Mouse (Mus musculus): Measurements from ENCODE around the gene Gm10320. TPM values are rescaled to one million over a fixed set of nuclear protein-coding genes. Genes with fewer than 3 reads are reported as not detected.

Gm10320 gene
- polyA plus RNA-seq, 1 experiment from 2014 or later, result 2.2 TPM

DNA sequence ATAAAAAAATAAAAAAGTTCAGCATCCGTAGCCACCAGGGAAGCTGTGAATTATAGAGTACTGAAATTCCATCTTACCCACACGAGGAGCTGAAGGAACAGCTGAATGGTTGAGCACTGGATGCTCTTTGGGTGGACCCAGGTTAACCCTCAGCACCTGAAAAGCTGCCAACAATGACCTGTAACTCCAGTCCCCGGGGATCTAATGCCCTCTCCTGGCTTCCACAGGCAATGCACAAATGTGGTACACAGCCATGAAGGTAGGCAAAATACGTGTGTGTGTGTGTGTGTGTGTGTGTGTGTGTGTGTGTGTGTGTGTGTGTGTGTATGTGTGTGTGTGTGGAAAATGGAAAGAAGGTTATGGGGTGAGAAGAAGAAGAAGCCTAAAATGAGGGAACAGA is 30.3 kb downstream of the Gm10320 start:
- Histone ChIP-seq H3K4me1 (no peaks in the 10 kb centered on the region), H3K9me3 (replicated peaks) (no peaks in the 10 kb centered on the region), H3K36me3 (no peaks in the 10 kb centered on the region), H3K27ac (replicated peaks) (no peak overlapping the region), H3K9ac (no peak overlapping the region), H3K4me2 (replicated peaks) (no peak overlapping the region), H3K4me3 (replicated peaks) (no peak overlapping the region), H3K27me3 (no peaks in the 10 kb centered on the region)
- ATAC-seq (ENCODE audit: insufficient number of reproducible peaks, low FRiP score, low TSS enrichment, low read depth), result no peak
- 70% methylated on average over 4 of the region's 4 CpGs for WGBS

DNA sequence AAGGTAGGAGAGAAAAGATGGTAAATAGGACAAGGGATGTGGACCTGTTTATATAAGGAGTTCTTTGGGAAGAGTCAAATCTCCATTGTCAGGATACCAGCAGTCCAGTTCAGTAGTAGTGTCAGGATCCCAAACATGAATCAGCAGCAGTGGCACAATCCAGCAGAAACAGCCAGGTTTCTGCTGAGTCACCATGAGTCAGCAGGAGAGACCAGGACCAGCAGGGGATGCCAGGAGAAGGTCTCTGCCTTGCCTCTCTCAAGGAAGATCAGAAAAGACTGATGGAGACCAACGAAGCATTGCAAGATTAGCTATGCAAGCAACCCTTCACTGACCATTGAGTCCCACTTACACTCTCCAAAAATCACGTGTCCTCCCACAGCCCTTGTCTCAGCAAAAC is 35.4 kb downstream of the Gm10320 start:
- WGBS, result 74% methylated on average over 2 of the region's 2 CpGs
- Histone ChIP-seq H3K27me3 (no peaks in the 10 kb centered on the region), H3K9me3 (replicated peaks) (0 out of 2 replicates have a peak, but pooled peaks cover 3% of the 10 kb centered on the region), H3K9ac (no peak overlapping the region), H3K4me2 (replicated peaks) (no peak overlapping the region), H3K36me3 (no peaks in the 10 kb centered on the region), H3K4me3 (replicated peaks) (no peak overlapping the region), H3K27ac (replicated peaks) (no peak overlapping the region), H3K4me1 (no peaks in the 10 kb centered on the region)
- no peak for ATAC-seq (ENCODE audit: insufficient number of reproducible peaks, low FRiP score, low TSS enrichment, low read depth)

DNA sequence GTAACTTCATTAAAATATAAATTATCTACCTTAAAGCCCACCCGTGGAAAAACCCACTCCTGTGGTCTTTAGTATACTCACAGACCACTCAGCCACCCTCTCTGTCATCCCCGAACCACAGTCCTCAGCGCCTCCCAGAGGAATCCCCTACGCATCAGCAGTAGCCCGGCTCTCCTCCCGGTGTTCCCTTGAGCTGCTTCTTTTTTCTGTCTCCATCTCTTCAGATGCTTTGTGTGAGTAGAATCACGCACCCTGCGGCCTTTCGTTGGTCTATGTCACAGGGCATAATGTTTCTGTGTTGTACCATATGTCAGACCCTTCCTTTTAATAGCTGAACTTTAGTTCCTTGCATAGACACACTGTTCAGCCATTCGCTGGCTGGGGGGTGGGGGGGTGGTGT is 36.2 kb downstream of the Gm10320 start:
- 86% methylated on average over 10 of the region's 10 CpGs for WGBS
- Histone ChIP-seq H3K9ac (no peak overlapping the region), H3K36me3 (no peaks in the 10 kb centered on the region), H3K27ac (replicated peaks) (no peak overlapping the region), H3K27me3 (no peaks in the 10 kb centered on the region), H3K9me3 (replicated peaks) (0 out of 2 replicates have a peak, but pooled peaks cover 3% of the 10 kb centered on the region), H3K4me1 (no peaks in the 10 kb centered on the region), H3K4me3 (replicated peaks) (no peak overlapping the region), H3K4me2 (replicated peaks) (no peak overlapping the region)
- no peak for ATAC-seq (ENCODE audit: insufficient number of reproducible peaks, low FRiP score, low TSS enrichment, low read depth)

DNA sequence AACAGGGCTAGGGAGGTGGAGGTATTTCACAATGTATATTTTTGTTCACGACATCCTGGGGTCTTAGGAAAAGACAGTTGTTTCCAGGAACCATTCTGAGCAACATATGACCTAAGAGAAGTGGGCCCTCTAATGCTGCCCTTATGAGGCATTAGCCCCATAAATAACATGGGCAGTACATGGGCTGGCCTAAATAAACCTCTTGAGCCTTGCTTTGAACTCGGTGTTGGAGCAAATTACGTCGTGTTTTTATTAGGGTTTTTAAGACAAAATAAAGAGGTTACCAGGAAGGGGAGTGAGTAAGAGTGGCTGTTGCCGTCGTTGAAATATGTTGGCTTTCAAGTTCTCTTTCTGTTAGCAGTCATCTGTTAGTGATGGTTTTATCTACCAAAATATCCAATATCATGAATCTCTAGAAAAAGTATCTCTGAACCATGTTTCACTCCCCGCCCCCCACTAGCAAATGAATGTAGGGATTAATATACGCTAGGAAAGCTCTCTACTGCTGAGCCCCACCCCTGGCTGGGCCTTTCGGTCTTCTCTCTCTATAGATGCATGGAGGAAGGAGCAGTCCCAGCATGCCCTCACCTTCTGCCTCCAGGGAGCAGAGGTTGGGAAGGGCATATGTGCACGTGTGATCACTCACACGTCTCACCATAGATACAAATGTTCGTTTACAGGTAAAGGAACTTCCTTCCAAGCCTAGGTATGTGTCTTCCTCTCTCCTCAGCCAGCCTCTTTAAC is 37.4 kb downstream of the Gm10320 start:
- Histone ChIP-seq H3K4me3 (replicated peaks) (no peak overlapping the region), H3K4me2 (replicated peaks) (no peak overlapping the region), H3K9me3 (replicated peaks) (0 out of 2 replicates have a peak, but pooled peaks cover 3% of the 10 kb centered on the region), H3K9ac (no peak overlapping the region), H3K27me3 (no peaks in the 10 kb centered on the region), H3K27ac (replicated peaks) (no peak overlapping the region), H3K4me1 (no peaks in the 10 kb centered on the region), H3K36me3 (no peaks in the 10 kb centered on the region)
- no peak for ATAC-seq (ENCODE audit: insufficient number of reproducible peaks, low FRiP score, low TSS enrichment, low read depth)
- 80% methylated on average over 12 of the region's 12 CpGs for WGBS

DNA sequence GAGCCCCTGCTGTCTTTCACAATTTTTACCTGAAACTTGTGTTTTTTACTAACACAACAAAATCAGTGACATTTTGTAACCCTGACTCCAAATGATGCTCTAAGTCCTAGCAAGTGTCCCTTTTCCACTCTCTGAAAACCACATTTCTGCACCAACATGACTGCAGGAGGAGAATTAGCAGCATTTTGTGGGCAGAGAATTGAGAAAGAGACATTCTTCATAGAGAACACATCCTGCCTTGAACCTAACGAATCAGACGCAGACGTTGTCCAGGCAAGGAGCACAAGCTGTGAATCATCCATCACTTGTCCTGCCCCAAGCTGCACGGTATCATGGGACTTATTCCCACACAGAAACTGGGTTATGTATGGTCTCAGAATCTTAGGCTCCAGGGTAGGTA is 38.7 kb downstream of the Gm10320 start:
- Histone ChIP-seq H3K27me3 (no peaks in the 10 kb centered on the region), H3K4me3 (replicated peaks) (no peak overlapping the region), H3K9me3 (replicated peaks) (0 out of 2 replicates have a peak, but pooled peaks cover 3% of the 10 kb centered on the region), H3K36me3 (no peaks in the 10 kb centered on the region), H3K4me1 (no peaks in the 10 kb centered on the region), H3K9ac (no peak overlapping the region), H3K4me2 (replicated peaks) (no peak overlapping the region), H3K27ac (replicated peaks) (no peak overlapping the region)
- 78% methylated on average over 4 of the region's 4 CpGs for WGBS
- ATAC-seq (ENCODE audit: insufficient number of reproducible peaks, low FRiP score, low TSS enrichment, low read depth), result no peak

DNA sequence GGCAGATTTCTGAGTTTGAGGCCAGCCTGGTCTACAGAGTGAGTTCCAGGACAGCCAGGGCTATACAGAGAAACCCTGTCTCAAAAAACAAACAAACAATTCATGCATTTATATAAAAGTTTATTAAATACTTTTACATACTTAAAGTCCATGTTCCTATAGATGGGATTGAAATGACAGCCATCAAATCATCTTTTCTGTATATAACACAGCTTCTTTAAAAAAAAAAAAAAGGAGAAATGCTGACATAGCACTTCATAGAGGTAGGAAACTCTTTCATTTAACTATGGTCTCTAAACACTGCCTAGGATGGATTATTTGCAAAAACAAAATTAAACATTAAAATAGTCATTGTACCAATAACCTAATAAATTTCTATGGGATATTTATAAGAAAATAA is 43.1 kb downstream of the Gm10320 start:
- Histone ChIP-seq H3K27ac (replicated peaks) (no peak overlapping the region), H3K27me3 (no peaks in the 10 kb centered on the region), H3K36me3 (no peaks in the 10 kb centered on the region), H3K4me1 (no peaks in the 10 kb centered on the region), H3K4me3 (replicated peaks) (no peak overlapping the region), H3K4me2 (replicated peaks) (no peak overlapping the region), H3K9ac (no peak overlapping the region), H3K9me3 (replicated peaks) (0 out of 2 replicates have a peak, but pooled peaks cover 3% of the 10 kb centered on the region)
- no peak for ATAC-seq (ENCODE audit: insufficient number of reproducible peaks, low FRiP score, low TSS enrichment, low read depth)

DNA sequence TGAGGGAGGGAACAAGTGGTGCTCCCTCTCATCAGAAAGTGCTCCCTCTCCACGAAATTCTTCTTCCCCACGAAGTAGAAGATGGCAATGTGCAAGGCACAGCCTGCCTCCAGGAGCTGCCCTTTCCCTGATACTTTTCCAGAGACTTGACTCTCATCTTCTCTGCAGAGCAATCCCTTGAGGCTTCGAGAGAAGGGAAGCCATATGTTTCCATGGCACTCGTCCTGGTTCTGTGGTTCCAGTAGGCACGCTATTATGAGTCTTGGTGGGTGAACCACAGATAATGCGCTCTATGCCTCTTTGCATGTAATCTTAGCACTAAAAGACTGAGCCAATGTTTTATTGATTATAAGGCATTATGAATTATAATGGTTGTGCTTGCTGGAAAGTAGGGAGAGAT is 44.1 kb downstream of the Gm10320 start:
- Histone ChIP-seq H3K9me3 (replicated peaks) (0 out of 2 replicates have a peak, but pooled peaks cover 3% of the 10 kb centered on the region), H3K36me3 (no peaks in the 10 kb centered on the region), H3K4me3 (replicated peaks) (no peak overlapping the region), H3K9ac (no peak overlapping the region), H3K4me1 (no peaks in the 10 kb centered on the region), H3K4me2 (replicated peaks) (no peak overlapping the region), H3K27ac (replicated peaks) (no peak overlapping the region), H3K27me3 (no peaks in the 10 kb centered on the region)
- 60% methylated on average over 6 of the region's 6 CpGs for WGBS
- no peak for ATAC-seq (ENCODE audit: insufficient number of reproducible peaks, low FRiP score, low TSS enrichment, low read depth)

DNA sequence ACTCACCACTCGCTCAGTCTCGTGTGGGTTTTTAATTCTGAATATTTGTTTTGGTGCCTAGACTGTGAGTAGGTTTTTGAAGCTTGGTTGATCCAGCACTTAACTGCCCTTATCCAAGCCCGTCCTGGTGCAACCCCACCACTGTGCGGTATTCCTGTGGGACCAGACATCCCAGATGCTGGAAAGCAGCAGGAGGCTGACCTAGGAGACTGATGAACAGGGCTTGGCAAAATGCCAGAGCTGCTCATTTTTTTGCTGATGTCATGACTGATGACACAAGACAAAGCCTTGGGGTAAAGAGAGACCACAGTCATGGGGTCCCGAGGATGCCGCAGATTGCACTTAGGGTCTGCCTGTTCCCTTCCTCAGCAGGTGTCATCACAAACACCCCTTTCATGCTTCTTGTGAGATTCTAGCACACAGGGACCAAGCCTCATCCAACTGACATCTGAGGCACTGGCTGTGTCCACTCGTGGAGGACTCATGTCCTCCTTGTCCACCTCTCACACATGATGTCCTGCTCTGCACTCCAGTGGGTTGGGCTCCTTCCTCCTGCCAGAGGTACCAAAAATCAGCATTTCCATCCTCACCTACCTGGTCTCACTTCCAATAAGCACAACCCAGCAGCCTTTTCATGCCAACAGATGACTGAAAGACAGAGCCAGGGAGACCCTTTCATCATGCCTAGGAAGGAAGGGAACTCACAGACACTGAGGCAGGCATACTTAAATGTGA is 46.2 kb downstream of the Gm10320 start:
- no peak overlapping the region for H3K9ac ChIP-seq
- H3K4me1 ChIP-seq, result no peaks in the 10 kb centered on the region
- H3K27me3 ChIP-seq, result no peaks in the 10 kb centered on the region
- no peak overlapping the region for H3K4me3 ChIP-seq (replicated peaks)
- H3K4me2 ChIP-seq (replicated peaks), result no peak overlapping the region
- no peaks in the 10 kb centered on the region for H3K9me3 ChIP-seq (replicated peaks)
- 83% methylated on average over 7 of the region's 7 CpGs for WGBS
- no peak overlapping the region for H3K27ac ChIP-seq (replicated peaks)
- ATAC-seq (ENCODE audit: insufficient number of reproducible peaks, low FRiP score, low TSS enrichment, low read depth), result no peak
- no peaks in the 10 kb centered on the region for H3K36me3 ChIP-seq

DNA sequence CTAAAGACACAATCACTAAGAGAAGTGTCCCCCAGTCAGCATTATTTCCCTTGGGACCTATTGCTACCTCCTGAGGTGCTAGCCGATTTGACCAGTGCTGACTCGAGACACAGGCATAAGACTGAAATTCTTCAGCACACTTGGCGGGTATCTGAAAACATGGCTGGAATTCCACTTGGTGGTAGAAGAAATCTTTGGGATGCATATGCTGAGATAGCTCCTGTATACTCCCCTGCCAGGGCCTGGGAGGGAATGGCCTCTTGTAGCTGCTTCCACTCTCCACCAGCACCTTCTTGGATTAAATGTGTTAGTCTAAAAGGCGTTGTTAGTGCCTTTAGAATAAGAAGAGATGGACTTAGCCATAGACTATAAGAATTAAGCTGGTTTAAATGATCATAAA is 50.8 kb downstream of the Gm10320 start:
- no peaks in the 10 kb centered on the region for H3K36me3 ChIP-seq
- no peak overlapping the region for H3K9ac ChIP-seq
- H3K27ac ChIP-seq (replicated peaks), result 0 out of 2 replicates have a peak overlapping the region, but pooled peaks have one; percentile 6
- H3K9me3 ChIP-seq (replicated peaks), result no peaks in the 10 kb centered on the region
- H3K4me2 ChIP-seq (replicated peaks), result peak overlapping the region; percentile 6; the same call in 1 of the 2 replicates
- H3K27me3 ChIP-seq, result no peaks in the 10 kb centered on the region
- no peak for ATAC-seq (ENCODE audit: insufficient number of reproducible peaks, low FRiP score, low TSS enrichment, low read depth)
- H3K4me1 ChIP-seq, result peaks cover 5% of the 10 kb centered on the region
- no peak overlapping the region for H3K4me3 ChIP-seq (replicated peaks)
- WGBS, result 78% methylated on average over 4 of the region's 4 CpGs

DNA sequence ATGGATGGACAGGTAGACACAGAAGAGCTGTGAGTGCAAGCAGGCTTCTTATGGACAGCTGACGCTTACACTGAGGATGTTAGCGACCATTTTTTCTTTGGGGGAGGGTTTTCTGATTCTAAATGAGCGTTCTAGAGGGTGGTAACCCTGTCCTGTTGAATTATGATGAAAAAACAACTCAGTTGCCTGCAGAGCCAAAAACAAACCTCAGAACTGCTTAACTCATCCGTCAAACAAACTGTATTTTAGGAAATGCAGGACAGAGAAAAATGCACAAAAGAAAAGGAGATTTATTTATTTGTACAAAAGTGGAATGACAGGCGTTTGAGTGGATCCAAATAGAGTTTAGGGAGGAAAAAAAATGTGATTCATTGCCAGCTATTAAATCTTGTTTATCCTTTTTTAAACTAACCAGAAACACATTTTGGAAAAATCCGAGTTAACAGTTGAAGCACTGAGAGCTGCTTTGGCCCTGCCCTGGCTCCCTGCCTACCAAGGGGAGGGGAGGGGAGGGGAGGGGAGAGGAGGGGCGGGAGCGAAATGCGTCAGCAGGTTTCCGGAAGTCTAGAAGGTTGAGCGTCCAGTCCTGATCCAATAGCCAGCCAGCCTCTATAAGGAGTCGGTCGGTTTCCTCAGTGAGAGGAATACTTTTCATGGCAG is 51.4 kb downstream of the Gm10320 start:
- no peaks in the 10 kb centered on the region for H3K36me3 ChIP-seq
- no peaks in the 10 kb centered on the region for H3K27me3 ChIP-seq
- WGBS, result 25% methylated on average over 13 of the region's 13 CpGs
- no peak overlapping the region for H3K9ac ChIP-seq
- H3K9me3 ChIP-seq (replicated peaks), result no peaks in the 10 kb centered on the region
- H3K4me3 ChIP-seq (replicated peaks), result no peak overlapping the region
- H3K4me2 ChIP-seq (replicated peaks), result peak overlapping the region; percentile 6; the same call in 1 of the 2 replicates
- peaks cover 5% of the 10 kb centered on the region for H3K4me1 ChIP-seq
- H3K27ac ChIP-seq (replicated peaks), result peak overlapping the region; percentile 58
- peak; percentile 62; the same call in 1 of the 2 replicates for ATAC-seq (ENCODE audit: insufficient number of reproducible peaks, low FRiP score, low TSS enrichment, low read depth)
